Mouse (Mus musculus): ENCODE results near the gene Card10. TPM values are rescaled to one million over a fixed set of nuclear protein-coding genes. Genes with fewer than 3 reads are reported as not detected.
"Not testable (repeated sequence)": the region's sequence is repeated elsewhere in the genome, so short reads cannot be mapped to it uniquely, and the experiment has no call there.

Card10 gene
- polyA plus RNA-seq (2011; ENCODE audit: insufficient read depth, insufficient read length, low replicate concordance, missing spikeins): 11.3 and 20.8 TPM in 2 replicates

GRCm38 (mm10) chr15:78802776-78803391, at the start of gene Card10:
Gene Card10, minus strand, starts transcription at chr15:78803042.
- Histone ChIP-seq H3K4me3 (replicated peaks; ENCODE audit: control insufficient read depth, low read depth, low read length) (peak within 1 kb of the TSS; percentile 74), H3K27ac (ENCODE audit: control insufficient read depth, insufficient read depth, low read depth, low read length, poor library complexity) (peak within 1 kb of the TSS; percentile 91), H3K4me1 (ENCODE audit: control insufficient read depth, insufficient read depth, low read length) (peaks cover 5% of the 10 kb centered on the region; the same call in 1 of the 2 replicates)
- WGBS: 3% methylated on average over 70 of the region's 70 CpGs
- TF ChIP-seq POLR2A (IDR thresholded peaks at IDR 0.05; ENCODE audit: borderline replicate concordance, control insufficient read depth, low read depth, low read length): peak; percentile 63; the same call in 1 of the 2 replicates
- no peak for TF ChIP-seq CTCF (IDR thresholded peaks at IDR 0.05; ENCODE audit: control insufficient read depth, insufficient read depth, low read length)

- Histone ChIP-seq H3K4me1 (ENCODE audit: control insufficient read depth, insufficient read depth, low read length) (no peaks in the 10 kb centered on the region), H3K27ac (ENCODE audit: control insufficient read depth, insufficient read depth, low read depth, low read length, poor library complexity) (no peak overlapping the region), H3K4me3 (replicated peaks; ENCODE audit: control insufficient read depth, low read depth, low read length) (no peak overlapping the region)
- WGBS: 11% methylated on average over 13 of the region's 13 CpGs
- TF ChIP-seq POLR2A (IDR thresholded peaks at IDR 0.05; ENCODE audit: borderline replicate concordance, control insufficient read depth, low read depth, low read length) (no peak), CTCF (IDR thresholded peaks at IDR 0.05; ENCODE audit: control insufficient read depth, insufficient read depth, low read length) (peak; percentile 95)
These were observed 48.8 kb upstream of the Card10 start for GRCm38 (mm10) chr15:78851505-78852153.

GRCm38 (mm10) chr15:78850944-78851343, 48.1 kb upstream of the Card10 start:
- H3K27ac ChIP-seq (ENCODE audit: control insufficient read depth, insufficient read depth, low read depth, low read length, poor library complexity): no peak overlapping the region
- H3K4me1 ChIP-seq (ENCODE audit: control insufficient read depth, insufficient read depth, low read length): no peaks in the 10 kb centered on the region
- no peak overlapping the region for H3K4me3 ChIP-seq (replicated peaks; ENCODE audit: control insufficient read depth, low read depth, low read length)
- 74% methylated on average over 6 of the region's 6 CpGs for WGBS
- no peak for TF ChIP-seq POLR2A (IDR thresholded peaks at IDR 0.05; ENCODE audit: borderline replicate concordance, control insufficient read depth, low read depth, low read length)

GRCm38 (mm10) chr15:78850059-78850824, 47.4 kb upstream of the Card10 start:
- Histone ChIP-seq H3K27ac (ENCODE audit: control insufficient read depth, insufficient read depth, low read depth, low read length, poor library complexity) (no peak overlapping the region), H3K4me3 (replicated peaks; ENCODE audit: control insufficient read depth, low read depth, low read length) (no peak overlapping the region), H3K4me1 (ENCODE audit: control insufficient read depth, insufficient read depth, low read length) (no peaks in the 10 kb centered on the region)
- WGBS: 60% methylated on average over 15 of the region's 15 CpGs
- TF ChIP-seq CTCF (IDR thresholded peaks at IDR 0.05; ENCODE audit: control insufficient read depth, insufficient read depth, low read length): no peak
- TF ChIP-seq POLR2A (IDR thresholded peaks at IDR 0.05; ENCODE audit: borderline replicate concordance, control insufficient read depth, low read depth, low read length): no peak

GRCm38 (mm10) chr15:78849485-78849884, 46.6 kb upstream of the Card10 start:
- Histone ChIP-seq H3K4me3 (replicated peaks; ENCODE audit: control insufficient read depth, low read depth, low read length) (no peak overlapping the region), H3K4me1 (ENCODE audit: control insufficient read depth, insufficient read depth, low read length) (no peaks in the 10 kb centered on the region), H3K27ac (ENCODE audit: control insufficient read depth, insufficient read depth, low read depth, low read length, poor library complexity) (no peak overlapping the region)
- 74% methylated on average over 12 of the region's 12 CpGs for WGBS
- TF ChIP-seq POLR2A (IDR thresholded peaks at IDR 0.05; ENCODE audit: borderline replicate concordance, control insufficient read depth, low read depth, low read length) (no peak), CTCF (IDR thresholded peaks at IDR 0.05; ENCODE audit: control insufficient read depth, insufficient read depth, low read length) (no peak)

GRCm38 (mm10) chr15:78848467-78848866, 45.6 kb upstream of the Card10 start:
- Histone ChIP-seq H3K4me1 (ENCODE audit: control insufficient read depth, insufficient read depth, low read length) (no peaks in the 10 kb centered on the region), H3K27ac (ENCODE audit: control insufficient read depth, insufficient read depth, low read depth, low read length, poor library complexity) (no peak overlapping the region), H3K4me3 (replicated peaks; ENCODE audit: control insufficient read depth, low read depth, low read length) (no peak overlapping the region)
- no peak for TF ChIP-seq POLR2A (IDR thresholded peaks at IDR 0.05; ENCODE audit: borderline replicate concordance, control insufficient read depth, low read depth, low read length)
- TF ChIP-seq CTCF (IDR thresholded peaks at IDR 0.05; ENCODE audit: control insufficient read depth, insufficient read depth, low read length): peak; percentile 92
- 25% methylated on average over 5 of the region's 5 CpGs for WGBS

GRCm38 (mm10) chr15:78846805-78847204, 44.0 kb upstream of the Card10 start:
- not testable (repeated sequence) for H3K27ac ChIP-seq (ENCODE audit: control insufficient read depth, insufficient read depth, low read depth, low read length, poor library complexity); H3K4me3 ChIP-seq (replicated peaks; ENCODE audit: control insufficient read depth, low read depth, low read length); H3K4me1 ChIP-seq (ENCODE audit: control insufficient read depth, insufficient read depth, low read length)
- WGBS: 82% methylated on average over 7 of the region's 7 CpGs

- H3K27ac ChIP-seq (ENCODE audit: control insufficient read depth, insufficient read depth, low read depth, low read length, poor library complexity): no peak overlapping the region
These were observed 43.5 kb upstream of the Card10 start for GRCm38 (mm10) chr15:78846352-78846751.

More at GRCm38 (mm10) chr15:78846352-78846751, 43.5 kb upstream of the Card10 start:
- no peaks in the 10 kb centered on the region for H3K4me1 ChIP-seq (ENCODE audit: control insufficient read depth, insufficient read depth, low read length)
- no peak for TF ChIP-seq POLR2A (IDR thresholded peaks at IDR 0.05; ENCODE audit: borderline replicate concordance, control insufficient read depth, low read depth, low read length)
- TF ChIP-seq CTCF (IDR thresholded peaks at IDR 0.05; ENCODE audit: control insufficient read depth, insufficient read depth, low read length): no peak
- 75% methylated on average over 8 of the region's 8 CpGs for WGBS
- H3K4me3 ChIP-seq (replicated peaks; ENCODE audit: control insufficient read depth, low read depth, low read length): no peak overlapping the region

Data from bone marrow, adult 2 months (tissue).